Mouse (Mus musculus) large intestine, adult 2 months (tissue): ENCODE results near the gene Ppil1. TPM values are rescaled to one million over a fixed set of nuclear protein-coding genes. Genes with fewer than 3 reads are reported as not detected.
"Not testable (repeated sequence)": the region's sequence is repeated elsewhere in the genome, so short reads cannot be mapped to it uniquely, and the experiment has no call there.

Experiments
- DNase-seq: peaks from one replicate; pipeline ENCODE4 v3.0.0-alpha.2; 2012; ENCODE audit warnings: low read depth, low spot score
- WGBS: fragments of 180-500 bp; shearing (Covaris S2); methylation state at CpG from one replicate; pipeline ENCODE4 v1.1.7; 2018; 5-methylcytosine and 5-hydroxymethylcytosine counted together
- polyA plus RNA-seq: library from polyadenylated mRNA; depleted of rRNA; stranded (reverse); fragments of >200 nt; gene quantifications from 2 replicates; pipeline ENCODE4 v1.2.3, GENCODE M21; 2012

Ppil1 gene
- polyA plus RNA-seq, 1 experiment = 37.7 TPM

DNA sequence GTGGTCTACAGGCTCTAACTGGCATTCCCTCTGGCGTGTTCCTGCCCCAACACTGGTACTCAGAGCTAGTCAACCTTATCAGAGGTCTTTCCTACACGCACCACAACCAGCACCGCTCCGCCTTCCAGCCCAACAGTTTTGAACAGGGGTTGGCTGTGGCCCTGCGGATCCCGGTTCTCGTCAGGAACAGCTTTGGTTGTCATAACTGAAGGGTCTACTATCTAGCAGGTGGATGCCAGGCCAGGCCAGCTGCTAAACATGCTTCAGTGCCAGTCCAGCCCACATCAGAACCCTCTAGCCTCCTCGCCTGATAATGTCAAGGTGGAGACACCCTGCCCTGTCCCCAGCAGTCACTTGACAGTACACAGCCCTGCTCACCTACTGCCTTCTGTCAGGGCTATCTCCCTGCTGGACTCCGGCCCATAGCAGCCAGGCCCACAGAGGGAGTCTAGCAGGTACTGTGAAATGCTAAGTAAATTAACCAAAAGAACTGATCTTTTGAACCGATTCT, 6.9 kb downstream of the Ppil1 start:
- no peak for DNase-seq
- WGBS = 93% methylated on average over 10 of the region's 10 CpGs

GRCm38 (mm10) chr17:29256507-29256906, 7.5 kb downstream of the Ppil1 start:
- WGBS = 89% methylated on average over 6 of the region's 6 CpGs
- no peak for DNase-seq

- DNase-seq = not testable (repeated sequence)
- 88% methylated on average over 6 of the region's 6 CpGs for WGBS
These were observed 9.2 kb downstream of the Ppil1 start for GRCm38 (mm10) chr17:29254784-29255183.

DNA sequence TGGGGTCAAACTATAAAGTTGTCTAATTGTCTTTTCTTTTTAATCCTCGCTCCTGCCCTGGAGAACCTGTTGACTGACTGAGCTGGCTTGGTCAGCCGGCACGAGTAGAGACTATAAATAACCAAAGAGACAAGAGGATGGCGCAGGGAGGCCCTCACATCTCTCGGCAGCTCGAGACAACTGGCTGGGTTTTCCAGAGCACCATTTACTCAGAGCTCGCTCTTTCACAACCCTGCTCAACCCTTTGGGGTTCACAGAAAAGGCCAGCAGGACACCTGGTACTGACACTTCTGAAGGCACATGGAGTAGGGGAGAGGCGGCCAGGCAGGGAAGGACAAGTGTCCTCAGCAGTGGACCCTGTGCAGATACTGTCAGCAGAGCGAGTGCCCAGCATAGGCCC, 10.3 kb downstream of the Ppil1 start:
- DNase-seq = no peak
- 84% methylated on average over 9 of the region's 9 CpGs for WGBS

DNA sequence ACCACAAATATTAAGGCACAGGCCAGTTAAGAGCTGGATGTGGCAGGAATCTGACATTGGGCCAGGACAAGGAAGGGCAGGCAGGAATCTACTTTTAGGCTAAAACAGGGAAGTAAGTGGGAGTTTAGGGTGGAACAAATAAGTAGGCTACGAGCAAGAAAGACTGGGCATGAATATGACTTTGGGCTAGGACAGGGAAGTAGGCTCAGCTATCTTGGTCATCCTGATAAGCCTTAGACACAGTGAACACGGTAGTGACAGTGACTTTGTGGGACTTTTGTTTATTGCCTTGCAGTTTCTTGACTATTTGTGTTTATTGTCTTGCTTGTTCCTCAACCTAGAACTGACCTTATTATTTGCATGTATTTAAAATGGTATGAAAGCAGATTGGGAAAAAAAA, 10.8 kb downstream of the Ppil1 start:
- no peak for DNase-seq
- 83% methylated on average over 2 of the region's 2 CpGs for WGBS

GRCm38 (mm10) chr17:29251608-29252390, 12.2 kb downstream of the Ppil1 start:
- no peak for DNase-seq
- 54% methylated on average over 15 of the region's 15 CpGs for WGBS

DNA sequence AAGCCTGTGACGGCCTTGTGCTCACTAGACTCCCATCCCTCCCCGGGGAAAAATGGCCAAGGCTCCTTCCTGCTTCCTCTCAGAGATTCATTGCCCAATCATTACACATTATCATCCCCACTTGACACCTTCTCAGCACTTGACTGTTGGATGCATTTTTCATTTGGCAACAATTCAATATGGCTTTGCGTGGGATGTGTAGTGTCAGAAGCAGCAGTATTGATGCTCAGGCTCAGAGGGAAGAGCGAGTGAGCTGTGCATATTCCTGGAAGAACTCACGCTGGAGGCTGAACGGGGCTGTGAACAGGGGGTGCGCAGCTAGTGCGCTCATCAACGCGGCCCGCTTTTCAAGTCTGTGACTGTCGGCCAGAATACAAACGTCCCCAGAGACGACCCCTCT, 13.0 kb downstream of the Ppil1 start:
- 84% methylated on average over 14 of the region's 14 CpGs for WGBS
- DNase-seq = not testable (repeated sequence)

GRCm38 (mm10) chr17:29249512-29249911, 14.5 kb downstream of the Ppil1 start:
- no peak for DNase-seq
- 55% methylated on average over 9 of the region's 9 CpGs for WGBS

DNA sequence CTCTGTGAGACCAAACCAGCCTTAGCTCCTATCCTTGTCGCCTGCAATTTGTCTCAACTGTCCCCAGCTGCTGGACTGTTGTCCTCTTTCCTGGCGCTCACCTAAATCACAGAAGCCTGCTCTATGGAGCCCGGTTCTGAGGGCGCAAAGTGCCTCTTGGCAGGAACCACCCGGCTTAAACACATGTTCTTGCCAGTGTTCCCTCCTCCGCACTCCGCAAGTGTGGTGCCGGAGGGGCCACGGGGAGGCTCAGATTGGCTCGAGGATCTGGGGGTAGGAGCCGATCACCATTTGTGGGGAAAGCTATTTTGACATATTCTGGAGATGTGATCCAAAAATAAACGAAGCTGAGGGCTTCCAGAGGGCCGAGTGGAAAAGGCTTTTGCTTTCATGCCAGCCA, 16.1 kb downstream of the Ppil1 start:
- WGBS = 76% methylated on average over 13 of the region's 13 CpGs
- DNase-seq = no peak

- WGBS = 21% methylated on average over 5 of the region's 5 CpGs
- DNase-seq = no peak
These were observed 17.4 kb downstream of the Ppil1 start for GRCm38 (mm10) chr17:29246602-29247001.

GRCm38 (mm10) chr17:29245725-29246124, 18.3 kb downstream of the Ppil1 start:
- WGBS = 40% methylated on average over 7 of the region's 7 CpGs
- no peak for DNase-seq

- DNase-seq = no peak
- WGBS = 50% methylated on average over 11 of the region's 12 CpGs
These were observed 19.1 kb downstream of the Ppil1 start for GRCm38 (mm10) chr17:29244912-29245311.

DNA sequence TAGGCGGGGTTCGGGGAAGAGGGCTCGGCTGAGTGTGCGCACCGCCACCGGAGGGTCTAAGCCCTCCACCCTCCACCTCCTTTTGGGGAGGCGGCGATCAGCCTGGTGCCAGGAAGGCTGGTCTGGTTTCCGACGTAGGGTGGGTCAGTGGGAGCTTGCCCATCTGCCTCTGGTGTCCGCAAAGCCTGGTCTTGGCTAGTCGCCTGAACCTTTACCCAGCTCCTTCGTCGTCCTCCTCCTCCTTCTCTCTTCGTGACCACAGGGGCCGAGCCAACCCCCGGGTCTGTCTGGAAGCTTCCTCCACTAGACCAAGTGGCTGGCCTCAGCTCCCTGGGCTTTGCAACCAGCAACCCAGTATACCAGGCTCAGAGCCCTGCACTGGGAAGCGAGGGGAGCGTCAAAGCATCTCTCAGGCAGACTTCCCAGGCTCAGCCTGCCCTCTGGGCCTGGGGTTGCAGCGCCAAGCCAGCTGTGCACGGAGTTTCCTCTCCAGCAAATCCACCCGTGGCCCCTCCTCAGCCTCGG, 25.5 kb downstream of the Ppil1 start:
- 9% methylated on average over 23 of the region's 23 CpGs for WGBS
- DNase-seq = no peak

- 2% methylated on average over 69 of the region's 73 CpGs for WGBS
- DNase-seq = no peak
These were observed 26.1 kb downstream of the Ppil1 start, which contains the start of gene Cpne5 for GRCm38 (mm10) chr17:29237772-29238420. Gene Cpne5 (minus strand): TSS chr17:29238167.

DNA sequence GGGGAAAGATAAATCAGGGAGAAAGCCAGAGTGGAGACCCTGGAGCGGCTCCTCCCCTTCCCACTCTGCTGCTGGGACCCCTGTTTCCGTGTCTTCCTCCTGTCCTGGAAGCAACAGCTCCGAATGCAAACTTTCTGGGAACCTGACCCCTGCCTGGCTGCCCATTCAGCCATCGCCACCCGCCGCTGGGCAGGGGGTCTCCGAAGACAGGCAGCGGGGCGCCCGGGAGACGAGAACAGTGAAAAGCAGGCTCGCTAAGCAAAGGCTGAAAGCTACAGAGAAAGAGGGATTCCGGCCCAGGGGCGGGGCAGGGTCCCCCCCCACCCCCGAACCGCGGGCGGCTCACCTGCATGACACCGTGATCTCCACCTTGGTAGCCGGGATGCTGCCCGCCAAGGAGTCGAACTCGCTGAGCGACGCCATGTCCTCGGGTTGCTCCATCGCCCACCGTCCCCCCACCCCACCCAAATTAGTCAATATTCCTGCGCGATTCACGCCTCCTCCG, 26.7 kb downstream of the Ppil1 start:
- DNase-seq = no peak
- WGBS = 7% methylated on average over 32 of the region's 32 CpGs

- no peak for DNase-seq
- WGBS = 78% methylated on average over 7 of the region's 7 CpGs
These were observed 27.9 kb downstream of the Ppil1 start for GRCm38 (mm10) chr17:29236111-29236510.

GRCm38 (mm10) chr17:29231109-29231508, 32.9 kb downstream of the Ppil1 start:
- 75% methylated on average over 10 of the region's 10 CpGs for WGBS
- no peak for DNase-seq

DNA sequence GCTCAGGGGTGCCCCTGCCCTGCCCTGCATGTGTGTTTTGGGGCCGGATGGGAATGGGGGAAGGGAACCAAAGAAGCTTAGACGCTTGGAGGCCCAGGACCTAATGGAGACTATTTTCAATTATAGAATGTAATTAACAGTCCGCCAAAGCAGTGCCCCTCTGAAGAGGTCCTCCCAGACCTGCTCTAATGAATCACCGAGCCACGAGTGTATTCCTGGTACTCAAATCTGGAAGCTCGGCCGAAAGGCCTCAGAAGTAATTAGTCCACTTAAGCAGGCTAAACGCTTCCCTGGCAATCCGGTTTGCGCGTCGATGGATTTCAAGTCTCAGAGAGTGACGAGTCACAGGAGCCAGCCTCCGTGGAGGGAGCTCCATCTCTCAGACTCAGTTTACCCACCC, 43.4 kb downstream of the Ppil1 start:
- WGBS = 88% methylated on average over 14 of the region's 14 CpGs
- no peak for DNase-seq

GRCm38 (mm10) chr17:29218017-29218416, 46.0 kb downstream of the Ppil1 start:
- DNase-seq = no peak
- WGBS = 66% methylated on average over 5 of the region's 5 CpGs

DNA sequence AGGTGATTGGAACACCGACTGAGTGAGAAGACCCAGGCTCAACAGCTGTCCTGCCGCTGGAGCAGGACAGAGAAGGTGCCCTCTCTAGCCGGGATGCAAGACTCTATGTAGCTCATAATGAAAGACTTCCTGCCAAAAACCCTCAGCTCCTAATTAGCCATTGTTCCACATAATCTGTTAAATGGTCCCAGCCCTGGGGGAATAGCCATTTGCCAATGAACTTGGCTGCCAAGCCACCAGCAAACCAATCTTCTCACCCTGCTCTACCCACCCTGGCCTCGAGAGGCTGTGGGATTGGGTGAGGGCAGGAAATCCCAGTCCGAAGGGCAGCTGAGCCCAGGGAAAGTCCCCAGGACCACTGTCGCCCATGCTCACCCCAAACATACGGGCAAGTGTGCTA, 47.9 kb downstream of the Ppil1 start:
- 61% methylated on average over 7 of the region's 7 CpGs for WGBS
- DNase-seq = no peak

DNA sequence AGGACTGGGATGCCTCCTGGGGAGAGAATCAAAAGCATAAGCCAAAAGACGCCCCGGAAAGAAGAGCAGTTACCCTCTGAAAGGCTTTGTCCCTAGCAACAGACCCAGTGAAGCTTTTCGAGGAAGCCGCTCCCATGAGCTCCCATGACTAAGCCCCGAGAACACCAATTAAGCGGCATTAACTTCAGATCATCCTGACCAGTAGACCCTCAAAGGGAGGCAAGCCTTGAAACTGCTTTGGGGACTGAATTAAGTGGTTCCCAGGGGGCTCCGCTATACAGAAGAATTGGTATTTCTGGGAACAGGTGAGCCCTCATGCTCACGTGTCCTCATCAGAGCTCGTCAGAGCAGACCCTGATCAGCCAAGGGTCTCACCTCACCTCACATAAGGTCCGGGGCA, 49.3 kb downstream of the Ppil1 start:
- 80% methylated on average over 10 of the region's 10 CpGs for WGBS
- DNase-seq = no peak
